Mouse (Mus musculus): Measurements from ENCODE around the gene Zfyve26. TPM values are rescaled to one million over a fixed set of nuclear protein-coding genes. Genes with fewer than 3 reads are reported as not detected.
"Not testable (repeated sequence)": the region's sequence is repeated elsewhere in the genome, so short reads cannot be mapped to it uniquely, and the experiment has no call there.

Gene Zfyve26
- total RNA-seq, 2 experiments from 2014 or later = 14.2 to 17.6 TPM

DNA sequence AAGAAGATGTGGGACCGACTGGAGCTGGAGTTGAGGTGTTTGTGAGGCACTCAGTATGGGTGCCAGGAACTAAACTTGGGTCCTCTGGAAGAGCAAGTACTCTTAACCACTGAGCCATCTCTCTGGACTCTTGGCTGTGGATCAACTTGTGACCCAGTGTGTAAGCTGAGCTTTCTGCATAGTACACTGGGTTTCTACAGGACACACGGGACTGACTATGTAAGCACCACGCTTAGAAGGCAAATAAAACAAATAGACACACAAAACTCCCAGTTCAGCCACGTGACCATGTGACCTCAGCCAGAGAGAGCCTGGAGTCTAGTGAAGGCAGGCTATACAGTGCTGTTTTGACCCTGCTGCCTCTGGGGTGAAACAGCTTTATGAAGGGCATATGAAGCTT, 23.5 kb downstream of the Zfyve26 start:
- no peak for DNase-seq
- intact Hi-C loops (cut with DNase I) = no loop called here

DNA sequence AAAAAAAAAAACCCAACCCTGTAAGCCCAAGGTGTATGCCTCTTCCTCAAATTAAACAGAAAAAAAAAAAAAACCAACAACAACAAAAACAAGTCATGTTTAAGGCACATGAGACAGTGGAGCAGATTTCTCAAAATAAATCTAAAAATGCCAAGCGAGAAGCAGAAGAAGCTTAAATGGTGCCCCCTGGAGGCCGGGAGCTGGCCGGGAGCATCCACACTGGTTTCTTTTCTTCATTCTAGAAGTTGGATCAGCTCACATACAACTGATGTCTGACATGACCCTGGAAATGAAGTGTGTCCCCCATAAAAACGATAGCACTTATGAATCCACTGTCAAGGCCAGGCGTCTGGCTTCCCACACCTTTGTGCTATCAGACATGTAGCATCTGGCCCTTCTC, 35.1 kb downstream of the Zfyve26 start:
- intact Hi-C loops (cut with DNase I) = loop anchor here (1.0 kb wide), 1 partner anchor 68 kb away; no protein-coding TSS in a partner anchor
- peak; percentile 8 to 25 for DNase-seq

DNA sequence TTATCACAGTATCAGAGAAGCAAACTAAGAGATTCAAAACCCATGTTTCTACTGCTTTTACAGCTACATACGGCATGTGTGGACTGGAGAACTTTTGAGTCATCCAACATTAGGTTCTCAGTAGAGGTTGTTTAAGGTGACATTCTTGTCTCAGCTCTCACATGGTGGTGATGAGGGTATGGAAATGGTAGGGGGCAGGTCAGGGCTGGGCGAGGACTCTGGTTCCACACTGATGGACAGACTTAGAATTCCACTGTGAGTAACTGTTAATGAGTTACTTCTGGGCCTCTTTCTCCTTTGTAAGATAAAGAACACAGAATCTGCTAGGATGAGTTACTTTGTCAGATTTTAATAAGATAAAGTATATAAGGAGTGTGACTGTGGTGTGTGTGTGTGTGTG, 36.0 kb downstream of the Zfyve26 start:
- intact Hi-C loops (cut with DNase I) = no loop called here
- no peak for DNase-seq

DNA sequence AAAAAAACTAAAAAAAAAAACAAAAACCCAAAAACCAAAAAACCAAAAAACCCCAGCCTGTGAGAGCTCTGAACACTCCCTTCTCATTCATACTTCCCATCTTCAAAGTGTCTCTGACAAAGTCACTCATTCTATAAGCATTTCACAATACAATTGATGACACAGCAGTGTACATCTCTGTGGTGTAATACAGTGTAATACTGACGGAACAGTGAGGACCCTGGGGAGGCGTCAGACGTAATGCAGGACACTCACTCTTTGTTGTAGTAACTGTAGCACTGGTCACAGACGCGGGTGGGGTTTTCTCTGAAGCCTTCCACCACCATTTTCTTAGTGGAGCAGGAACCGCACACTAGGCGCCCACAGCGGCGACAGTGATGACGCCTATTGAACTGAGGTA, 41.1 kb downstream of the Zfyve26 start:
- no peak for DNase-seq
- intact Hi-C loops (cut with DNase I) = no loop called here

DNA sequence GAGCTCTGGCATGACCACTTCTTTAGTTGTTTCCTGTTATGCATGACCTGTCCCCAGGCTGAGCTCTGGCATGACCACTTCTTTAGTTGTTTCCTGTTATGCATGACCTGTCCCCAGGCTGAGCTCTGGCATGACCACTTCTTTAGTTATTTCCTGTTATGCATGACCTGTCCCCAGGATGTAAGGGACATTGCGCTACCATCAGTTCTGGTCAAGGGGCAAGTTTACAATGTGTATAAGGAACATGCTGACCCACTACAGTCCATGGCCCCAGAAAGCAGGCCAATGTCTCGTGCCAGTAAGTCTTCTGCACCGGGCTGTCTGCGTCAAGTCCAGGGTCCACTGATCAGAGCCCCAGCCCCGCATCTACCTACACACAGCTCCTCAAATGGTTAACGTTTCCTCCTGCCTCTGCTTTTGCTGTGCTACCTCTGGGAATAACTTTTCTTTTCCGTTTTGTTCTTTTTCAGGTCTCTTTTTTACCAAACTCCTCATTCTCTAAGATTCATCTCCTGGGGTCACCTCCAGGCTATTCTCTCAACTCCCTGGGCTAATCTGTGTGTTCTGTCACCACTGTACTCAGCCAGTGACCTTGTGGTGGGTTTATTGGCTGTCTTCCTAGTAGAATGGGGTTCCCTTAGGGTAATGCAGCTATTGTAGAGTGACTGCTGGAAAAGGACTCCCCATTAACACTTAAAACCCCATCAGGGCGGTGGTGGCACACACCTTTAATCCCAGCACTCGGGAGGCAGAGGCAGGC, 42.6 kb downstream of the Zfyve26 start:
- intact Hi-C loops (cut with DNase I) = no loop called here
- no peak for DNase-seq

DNA sequence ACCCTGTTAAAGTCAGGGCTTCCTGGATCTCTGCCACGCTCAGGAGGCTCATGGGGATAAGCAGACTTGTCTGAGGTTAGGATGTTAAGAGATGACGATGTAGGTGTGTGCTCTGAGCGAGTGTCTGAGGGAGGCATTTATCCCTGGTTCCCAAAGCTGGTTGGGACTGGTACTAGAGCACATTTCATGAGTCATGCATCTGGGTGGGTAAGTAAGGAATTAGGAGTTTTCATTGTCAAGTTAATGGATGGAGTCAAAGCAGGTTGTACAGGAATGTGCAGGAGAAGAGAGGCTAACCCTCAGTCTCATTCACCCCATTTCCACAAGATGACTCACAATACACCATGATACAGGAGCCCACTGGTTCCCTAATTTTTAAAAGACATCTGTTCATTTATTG, 48.0 kb downstream of the Zfyve26 start:
- no peak for DNase-seq
- intact Hi-C loops (cut with DNase I) = no loop called here

DNA sequence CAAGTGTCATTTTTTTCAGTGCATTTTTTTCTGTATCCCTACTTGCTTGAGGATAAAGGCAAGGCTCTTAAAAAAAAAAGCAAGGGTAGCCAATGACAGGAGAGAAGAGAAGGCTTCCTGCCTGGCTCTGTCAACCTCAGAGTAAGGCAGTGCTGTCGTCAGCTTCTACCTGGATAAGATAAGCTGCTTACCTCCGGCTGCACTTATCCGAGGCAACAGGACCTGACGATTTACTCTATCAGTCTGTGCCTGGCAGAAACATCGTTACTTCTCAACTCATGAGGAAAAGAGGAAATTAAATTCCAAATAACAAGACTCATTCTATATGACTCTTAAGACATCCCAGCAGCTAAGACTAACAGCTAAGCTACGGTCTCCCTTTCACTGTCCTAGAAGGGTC, 53.2 kb downstream of the Zfyve26 start:
- intact Hi-C loops (cut with DNase I) = no loop called here
- DNase-seq = no peak

DNA sequence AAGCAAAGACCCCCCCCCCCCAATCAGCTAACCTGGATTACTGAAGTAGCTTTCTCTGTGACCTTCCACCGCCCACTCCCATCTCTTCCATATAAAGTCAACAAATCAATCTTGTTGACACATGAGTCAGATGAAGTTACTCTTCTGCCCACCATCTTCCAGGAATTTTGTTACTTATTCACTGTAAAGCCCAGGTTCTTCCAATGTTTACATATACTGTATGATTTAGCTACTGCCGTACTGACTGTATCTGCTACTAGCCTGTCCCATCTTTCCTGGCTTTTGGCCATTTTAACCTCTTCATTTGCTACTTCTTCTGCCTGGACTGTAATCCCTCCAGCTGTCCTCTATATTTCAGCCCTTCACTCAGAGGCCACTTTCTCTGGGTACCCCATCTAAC, 54.1 kb downstream of the Zfyve26 start:
- no peak for DNase-seq
- intact Hi-C loops (cut with DNase I) = no loop called here

DNA sequence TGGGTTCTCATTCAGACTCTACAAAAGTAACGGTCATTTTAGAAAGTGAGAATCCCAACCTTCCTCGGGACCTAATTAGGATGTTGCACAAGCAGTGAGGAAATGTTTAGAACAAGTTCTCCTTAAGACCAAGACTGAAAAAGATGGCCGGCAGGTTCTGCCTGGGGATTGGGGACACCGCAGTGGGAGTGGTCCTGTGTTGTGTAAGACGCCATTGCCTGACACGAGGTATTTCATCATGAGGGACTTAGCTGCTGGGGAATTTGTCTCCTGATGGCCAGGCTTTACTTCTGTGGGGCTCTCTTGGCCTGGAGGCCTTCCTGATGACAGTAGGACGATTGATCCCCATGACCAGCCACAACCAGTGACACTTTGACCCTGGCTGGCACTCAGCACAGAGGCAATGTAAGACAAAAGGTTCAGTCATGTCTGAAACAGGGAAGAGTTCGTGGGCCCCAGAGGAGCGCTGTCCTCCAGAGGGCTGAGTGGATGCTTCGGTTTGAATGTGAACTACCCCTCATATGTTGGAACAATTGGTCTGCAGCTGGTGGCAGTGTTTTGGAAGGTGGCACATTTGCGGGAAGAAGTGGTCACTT, 60.5 kb downstream of the Zfyve26 start:
- no peak for DNase-seq
- intact Hi-C loops (cut with DNase I) = no loop called here

DNA sequence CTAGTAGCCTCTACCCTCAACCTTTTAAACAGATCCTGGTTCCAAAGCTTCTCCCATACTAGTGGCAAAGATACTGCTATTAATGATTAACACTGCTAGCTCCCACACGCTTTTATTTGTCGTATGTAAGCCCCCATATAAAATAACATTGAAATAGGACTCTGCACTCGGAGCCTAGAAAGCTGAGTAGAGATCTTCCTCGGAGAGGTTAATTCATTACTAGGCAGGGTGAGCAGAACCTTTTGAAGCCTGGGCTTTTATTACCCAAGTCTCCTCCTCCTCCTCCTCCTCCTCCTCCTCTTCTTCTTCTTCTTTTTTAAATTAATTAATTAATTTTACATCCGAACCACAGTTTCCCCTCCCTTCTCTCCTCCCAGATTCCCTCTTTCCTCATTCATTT, 78.6 kb downstream of the Zfyve26 start:
- intact Hi-C loops (cut with DNase I) = no loop called here
- no peak for DNase-seq

DNA sequence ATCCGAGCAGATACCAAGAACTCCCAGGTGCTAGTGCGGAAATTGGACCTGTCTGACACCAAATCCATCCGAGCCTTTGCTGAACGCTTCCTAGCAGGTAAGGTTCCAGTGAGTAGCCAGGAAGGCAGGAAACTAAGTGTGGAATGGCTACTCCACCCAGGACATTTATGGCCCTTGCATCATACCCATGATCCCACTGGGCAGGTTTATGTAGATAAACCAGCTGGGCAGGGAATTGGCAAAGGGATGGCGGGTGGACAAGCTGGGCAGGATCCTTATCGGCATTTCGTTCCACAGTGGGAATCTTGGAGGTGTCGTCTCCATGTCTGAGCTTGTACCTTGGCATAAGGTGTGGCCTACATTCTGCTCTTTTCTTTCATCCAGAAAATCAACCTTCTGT, 84.7 kb downstream of the Zfyve26 start:
- intact Hi-C loops (cut with DNase I) = no loop called here
- DNase-seq = no peak

DNA sequence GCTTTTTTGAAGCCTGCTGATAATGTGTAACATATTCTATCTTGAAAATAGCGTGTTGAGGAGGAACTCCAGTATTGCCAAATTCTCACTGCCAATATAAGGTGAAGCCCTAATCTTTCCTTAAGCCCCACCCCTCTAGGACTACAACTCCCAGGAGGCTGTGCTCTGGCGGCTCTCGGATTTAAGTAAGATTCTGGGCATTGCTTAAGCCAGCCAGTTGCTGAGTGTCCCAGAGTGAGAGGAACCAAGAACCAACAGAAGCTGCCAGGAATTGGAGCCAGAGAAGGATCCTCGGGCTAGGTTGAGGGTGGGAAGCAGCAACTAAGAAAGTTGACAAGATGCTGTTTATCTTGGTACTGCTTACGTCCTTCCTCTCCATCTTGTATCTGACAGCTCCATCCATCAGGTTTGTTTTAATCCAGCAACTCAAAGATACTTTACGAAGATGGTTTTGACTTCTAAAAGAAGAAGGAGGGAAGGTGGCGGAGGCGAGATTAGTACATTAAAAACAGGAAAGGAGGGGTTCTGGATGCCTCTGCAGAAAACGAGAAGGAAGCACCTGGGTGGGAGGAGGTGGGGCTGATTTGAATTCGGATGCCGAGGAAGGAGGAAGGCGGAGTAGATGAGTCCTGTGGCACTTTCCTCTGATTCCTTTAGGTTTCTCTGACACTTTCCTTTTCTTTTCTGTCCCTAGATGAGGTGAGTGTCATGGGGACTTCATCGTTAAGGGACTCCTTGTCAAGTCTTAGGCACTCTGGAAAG, 87.2 kb downstream of the Zfyve26 start, which contains the start of gene Rdh12:
TSS of gene Rdh12 (plus strand) at position 212 of the 762 bp plus-strand sequence.
- intact Hi-C loops (cut with DNase I) = no loop called here
- DNase-seq = peak; percentile 5 to 23

DNA sequence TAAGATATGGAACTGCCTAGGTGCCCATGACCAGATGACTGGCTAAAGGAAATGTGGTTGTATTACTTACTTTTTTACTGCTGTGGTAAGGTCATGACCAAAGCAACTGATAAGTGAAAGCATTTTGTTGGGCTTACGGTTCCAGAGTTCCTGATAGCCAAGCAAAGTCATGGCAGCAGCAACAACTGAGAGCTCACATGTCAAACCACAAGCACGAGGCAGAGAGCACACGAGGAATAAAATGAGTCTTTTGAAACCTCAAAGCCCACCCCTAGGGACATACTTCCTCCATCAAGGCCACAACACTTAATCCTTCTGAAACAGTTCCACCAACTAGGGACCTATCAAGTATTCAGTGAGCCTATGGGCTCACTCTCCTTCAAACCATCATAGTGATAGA, 94.2 kb downstream of the Zfyve26 start:
- DNase-seq = no peak
- intact Hi-C loops (cut with DNase I) = no loop called here

DNA sequence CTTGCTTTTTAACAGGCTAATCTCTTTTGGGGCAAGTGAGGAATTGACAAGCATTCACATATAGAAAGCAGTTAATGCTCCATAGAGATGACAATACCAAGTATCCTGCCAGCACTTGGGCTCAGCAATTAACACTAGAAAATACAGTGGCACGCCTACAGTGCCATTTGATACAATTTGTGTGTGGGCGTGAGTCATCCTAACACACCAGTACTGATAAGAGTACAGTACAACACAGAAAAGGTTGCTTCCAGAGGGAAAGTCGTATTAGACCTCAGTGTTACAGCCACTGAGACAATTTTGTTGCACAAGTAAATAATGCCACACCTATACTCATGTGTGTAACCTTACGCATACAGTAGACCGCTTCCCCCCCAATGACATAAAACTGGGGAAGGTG, 99.0 kb downstream of the Zfyve26 start:
- intact Hi-C loops (cut with DNase I) = no loop called here
- no peak for DNase-seq

DNA sequence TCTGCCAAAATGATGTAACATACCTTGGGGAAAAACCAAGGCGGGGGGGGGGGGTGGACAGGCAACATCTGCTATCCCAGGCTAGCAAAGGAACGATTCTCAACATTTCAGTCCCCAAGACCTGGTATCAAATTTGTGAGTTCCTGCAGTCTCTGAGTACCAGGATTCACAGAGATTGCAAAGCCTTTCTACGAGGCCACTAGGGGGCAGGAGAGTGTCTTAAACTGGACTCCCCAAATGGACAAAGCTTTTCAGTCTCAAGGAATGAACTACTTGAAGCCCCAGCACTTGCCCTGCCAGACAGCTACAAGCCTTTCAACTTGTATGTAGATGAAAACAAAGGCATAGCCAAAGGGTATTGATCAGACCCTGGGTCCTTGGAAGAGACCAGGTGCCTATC, 102.7 kb downstream of the Zfyve26 start:
- peak; percentile 67 to 68 for DNase-seq
- intact Hi-C loops (cut with DNase I) = loop anchor here (1.0 kb wide), 1 partner anchor 68 kb away; no protein-coding TSS in a partner anchor

DNA sequence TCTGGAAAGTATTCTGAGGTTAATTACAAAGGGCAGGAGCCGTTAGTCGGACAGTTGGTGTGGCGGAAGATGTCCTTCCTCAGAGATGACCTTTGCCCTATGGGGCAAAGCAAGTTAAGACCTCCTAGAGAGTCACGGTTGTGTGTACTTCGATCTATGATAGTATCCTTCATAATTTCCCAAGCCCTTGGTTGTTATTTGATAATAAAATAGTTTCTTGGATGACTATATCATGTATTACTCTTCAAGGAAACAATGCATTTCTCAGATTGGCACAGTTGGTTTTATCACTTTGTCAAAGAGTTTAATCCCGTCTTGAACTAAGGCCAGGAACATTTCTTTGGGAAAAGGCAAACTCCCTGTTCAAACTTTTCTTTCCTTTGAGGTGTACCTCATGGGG, 103.9 kb downstream of the Zfyve26 start, which contains the start of gene Rdh11:
TSS of gene Rdh11 (minus strand) at position 101 of the 400 bp plus-strand sequence.
- intact Hi-C loops (cut with DNase I) = no loop called here

DNA sequence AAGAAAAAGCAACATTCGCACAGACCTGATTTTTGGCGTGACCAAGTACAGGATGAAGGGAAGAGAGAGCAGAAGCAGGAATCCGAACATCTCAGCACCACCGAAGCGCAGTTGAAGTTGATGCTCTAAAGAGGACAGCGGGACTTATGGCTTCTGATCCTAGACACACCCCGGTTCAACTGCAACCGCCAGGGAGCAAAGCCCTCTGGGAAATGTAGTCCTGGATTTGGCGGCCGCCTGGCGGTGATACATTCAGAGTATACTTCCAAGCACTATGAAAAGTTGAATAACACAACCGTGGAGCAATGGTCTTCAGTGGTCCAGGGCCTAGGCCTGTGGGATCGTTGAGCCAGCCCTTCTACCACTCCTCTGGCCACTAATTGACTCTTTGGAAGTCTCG, 104.4 kb downstream of the Zfyve26 start:
- intact Hi-C loops (cut with DNase I) = no loop called here
- peak; percentile 70 to 74 for DNase-seq

More for the DNA sequence above, 103.9 kb downstream of the Zfyve26 start, which contains the start of gene Rdh11:
- DNase-seq = no peak

DNA sequence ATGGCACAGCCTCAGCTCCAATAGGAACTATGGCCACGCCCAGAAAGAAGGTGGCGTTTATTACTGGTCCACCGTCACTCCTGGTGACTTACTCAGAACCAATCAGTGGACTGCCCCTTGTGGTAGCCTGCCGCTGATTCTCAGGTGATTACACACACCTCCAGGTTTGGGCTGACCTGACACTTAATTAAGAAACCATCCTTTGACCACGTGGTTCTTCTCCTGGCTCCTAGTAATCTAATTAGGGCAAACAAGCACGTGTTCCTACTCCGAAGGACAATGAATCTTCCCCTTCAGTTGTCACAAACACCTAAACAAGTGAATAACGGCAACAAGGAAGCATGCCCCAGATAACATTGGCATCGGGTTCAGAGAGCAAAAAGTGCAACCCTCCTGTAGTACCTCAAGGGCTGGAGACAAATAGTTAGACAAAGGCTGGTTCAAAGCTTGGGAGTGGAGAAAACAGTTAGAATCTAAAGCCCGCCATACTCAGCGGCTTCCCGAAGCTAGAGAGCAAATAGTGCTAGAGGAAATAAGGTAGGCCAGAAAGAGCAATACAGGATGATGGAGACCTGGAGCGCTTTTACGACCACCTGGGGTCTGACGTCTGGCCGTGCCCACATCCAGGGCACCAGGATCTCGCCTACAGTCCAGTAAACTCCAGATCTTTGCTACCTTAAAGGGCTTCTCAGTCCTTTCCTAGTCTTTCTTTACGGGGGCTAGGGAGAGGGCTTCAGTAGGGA, 105.0 kb downstream of the Zfyve26 start:
- intact Hi-C loops (cut with DNase I) = no loop called here

DNA sequence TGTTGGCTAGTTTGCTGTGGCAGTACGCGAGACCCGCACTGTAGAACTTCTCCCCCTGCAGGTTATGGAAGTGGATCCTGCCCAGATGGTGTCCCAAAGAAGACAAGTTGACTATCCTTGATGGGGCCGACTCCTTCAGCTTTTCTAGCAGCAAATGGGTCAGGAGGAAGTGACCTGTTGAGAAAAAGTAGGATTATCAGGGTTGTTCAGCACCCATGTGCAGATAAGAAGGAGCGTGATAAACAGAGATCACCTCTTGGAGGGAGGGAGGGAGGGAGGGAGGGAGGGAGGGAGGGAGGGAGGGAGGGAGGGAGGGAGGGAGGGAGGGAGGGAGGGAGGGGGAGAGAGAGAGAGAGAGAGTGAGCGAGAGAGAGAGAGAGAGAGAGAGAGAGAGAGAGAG, 110.9 kb downstream of the Zfyve26 start:
- DNase-seq; intact Hi-C loops (cut with DNase I): not testable (repeated sequence)

More for the DNA sequence above, 105.0 kb downstream of the Zfyve26 start:
- DNase-seq = peak; percentile 12 to 23

Measured in heart, postnatal 36 days (tissue).